Mouse (Mus musculus): ENCODE data around the gene Ctdnep1.
A peak's percentile ranks its signal among the peaks of the same experiment; 100 is the strongest.

Gene Ctdnep1

DNA sequence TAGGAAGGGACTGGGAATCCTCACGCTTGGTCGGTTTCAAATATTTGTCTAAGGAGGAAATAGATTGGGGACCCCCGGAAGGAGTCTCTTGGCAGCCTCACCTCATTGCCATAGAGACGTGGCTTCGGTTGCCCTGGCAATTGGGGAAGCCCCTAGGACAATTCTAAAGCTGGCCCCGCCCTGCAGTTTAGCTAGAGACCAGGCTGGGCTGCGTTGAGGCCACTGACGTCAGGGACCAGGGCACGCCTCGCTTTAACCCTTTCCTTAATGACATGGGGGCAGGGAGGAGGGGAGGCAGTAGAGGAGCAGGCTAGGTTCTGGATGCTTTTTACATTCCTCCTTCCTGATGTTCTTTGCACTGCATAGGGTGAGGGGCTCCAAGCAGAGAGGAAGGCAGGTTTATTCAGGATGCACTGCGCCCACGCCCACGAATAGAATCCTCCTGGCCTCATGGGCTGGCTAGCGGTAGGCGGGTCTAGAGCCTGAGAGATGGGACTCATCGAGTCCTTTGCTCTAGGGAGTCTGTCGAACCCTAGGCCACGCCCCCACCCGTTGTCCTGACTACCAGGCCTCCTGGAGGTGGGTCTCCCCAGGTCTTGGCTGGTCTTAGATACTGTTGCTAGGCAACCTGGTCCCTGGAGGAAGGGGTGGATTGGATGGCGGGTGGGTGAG, 48.3 kb downstream of the Ctdnep1 start:
- DNase-seq (ENCODE audit: low spot score): peak; percentile 84

DNA sequence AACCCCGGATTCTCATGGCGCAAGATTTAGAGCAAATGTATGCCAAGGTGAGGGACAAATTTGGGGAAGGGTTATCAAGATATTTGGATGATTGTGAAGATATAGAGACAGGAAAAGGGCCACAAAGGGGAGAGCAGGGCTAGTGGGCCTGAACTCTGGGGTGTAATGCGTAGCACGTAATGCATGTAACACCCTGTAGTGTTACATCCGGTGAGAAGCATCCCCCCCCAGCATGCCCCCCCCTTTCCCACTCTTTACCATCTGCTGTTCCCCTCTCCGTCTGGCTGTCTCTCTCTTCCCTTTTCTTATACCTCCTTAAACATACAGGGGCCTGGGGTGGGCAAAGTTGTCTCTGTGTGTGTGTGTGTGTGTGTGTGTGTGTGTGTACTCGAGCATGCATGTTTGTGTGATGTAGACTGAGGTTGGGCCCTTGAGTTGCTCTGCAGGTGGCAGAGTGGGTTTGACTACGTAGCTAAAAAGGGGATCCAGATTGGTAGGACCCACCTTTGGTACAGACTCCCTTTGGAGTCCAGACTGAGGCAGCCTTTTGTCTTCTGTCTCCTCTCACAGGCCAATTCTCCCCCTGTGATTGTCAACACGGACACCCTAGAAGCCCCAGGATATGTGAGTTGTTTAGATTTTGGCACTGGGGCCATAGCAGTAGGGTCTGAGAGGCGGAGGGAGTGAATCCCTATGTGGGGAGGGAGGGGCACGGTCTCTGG, 49.0 kb downstream of the Ctdnep1 start:
- DNase-seq (ENCODE audit: low spot score): no peak

DNA sequence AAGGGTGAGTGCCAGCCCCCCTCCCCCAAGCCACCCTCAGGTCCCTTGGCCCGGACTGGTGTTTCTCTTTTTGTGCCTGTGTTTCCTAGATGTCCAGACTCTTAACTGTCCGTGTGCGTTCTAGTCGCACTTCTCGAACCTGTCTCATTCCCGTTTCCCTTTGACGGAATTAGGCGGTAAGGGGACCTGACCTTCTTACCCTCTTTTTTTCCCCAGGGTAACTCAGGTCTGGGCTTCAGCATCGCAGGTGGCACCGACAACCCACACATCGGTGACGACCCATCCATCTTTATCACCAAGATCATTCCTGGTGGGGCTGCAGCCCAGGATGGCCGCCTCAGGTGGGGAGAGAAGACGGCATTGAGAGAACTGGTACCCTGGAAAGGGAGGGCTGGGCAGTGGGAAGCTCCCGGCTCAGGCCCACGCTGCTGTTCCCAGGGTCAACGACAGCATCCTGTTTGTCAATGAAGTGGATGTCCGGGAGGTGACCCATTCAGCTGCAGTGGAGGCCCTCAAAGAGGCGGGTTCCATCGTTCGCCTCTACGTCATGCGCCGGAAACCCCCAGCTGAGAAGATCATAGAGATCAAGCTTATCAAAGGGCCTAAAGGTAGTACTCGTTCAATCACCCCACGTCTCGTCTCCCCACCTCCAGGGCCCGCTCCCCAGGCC, 49.8 kb downstream of the Ctdnep1 start:
- DNase-seq (ENCODE audit: low spot score): no peak

DNA sequence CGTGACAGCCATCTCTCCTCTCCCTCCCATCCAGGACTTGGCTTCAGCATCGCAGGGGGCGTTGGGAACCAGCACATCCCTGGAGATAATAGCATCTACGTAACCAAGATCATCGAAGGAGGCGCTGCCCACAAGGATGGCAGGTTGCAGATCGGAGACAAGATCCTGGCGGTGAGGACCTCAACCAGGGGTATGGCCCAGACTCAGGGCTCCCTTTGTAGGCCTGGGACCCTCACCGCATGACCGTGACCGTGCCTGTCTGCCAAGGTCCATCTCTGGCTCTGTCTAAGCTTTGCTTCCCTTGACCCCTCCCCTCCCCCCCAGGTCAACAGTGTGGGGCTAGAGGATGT, 50.3 kb downstream of the Ctdnep1 start:
- DNase-seq (ENCODE audit: low spot score): no peak

DNA sequence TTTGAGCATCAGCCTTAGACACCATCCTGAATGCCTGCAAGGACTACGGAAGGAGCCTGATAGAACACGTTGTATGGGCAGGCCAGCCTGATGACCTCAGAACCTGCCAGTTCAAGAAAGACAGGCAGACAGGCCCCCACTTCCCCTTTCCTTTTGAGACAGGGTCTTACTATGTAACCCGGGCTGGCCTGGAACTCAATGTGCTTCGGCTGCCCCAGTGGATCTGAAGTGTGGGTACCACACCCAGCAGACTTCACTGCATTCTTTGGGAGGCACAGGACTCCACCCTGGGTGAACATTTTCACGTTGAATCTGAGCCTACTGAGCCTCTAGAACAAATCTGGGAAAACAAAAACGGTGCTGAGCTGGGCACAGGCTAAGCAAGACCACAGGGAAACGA, 57.2 kb downstream of the Ctdnep1 start:
- no peak for DNase-seq (ENCODE audit: low spot score)

DNA sequence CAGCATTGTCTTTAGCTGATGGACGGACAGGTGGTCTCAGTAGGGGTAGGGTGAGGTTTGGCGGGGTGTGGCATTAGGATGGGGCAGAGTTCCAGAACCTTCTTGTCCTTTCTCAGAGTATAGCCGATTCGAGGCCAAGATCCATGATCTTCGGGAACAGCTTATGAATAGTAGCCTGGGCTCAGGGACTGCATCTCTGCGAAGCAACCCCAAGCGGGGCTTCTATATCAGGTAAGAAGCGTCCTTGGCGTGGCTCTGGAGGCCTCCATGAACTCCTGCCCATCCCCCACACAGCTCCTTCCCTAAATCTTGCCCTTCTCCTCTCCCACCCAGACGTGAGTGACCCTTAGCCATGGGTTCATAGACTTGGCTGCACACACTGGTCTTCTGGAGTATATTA, 58.7 kb downstream of the Ctdnep1 start:
- DNase-seq (ENCODE audit: low spot score): no peak

DNA sequence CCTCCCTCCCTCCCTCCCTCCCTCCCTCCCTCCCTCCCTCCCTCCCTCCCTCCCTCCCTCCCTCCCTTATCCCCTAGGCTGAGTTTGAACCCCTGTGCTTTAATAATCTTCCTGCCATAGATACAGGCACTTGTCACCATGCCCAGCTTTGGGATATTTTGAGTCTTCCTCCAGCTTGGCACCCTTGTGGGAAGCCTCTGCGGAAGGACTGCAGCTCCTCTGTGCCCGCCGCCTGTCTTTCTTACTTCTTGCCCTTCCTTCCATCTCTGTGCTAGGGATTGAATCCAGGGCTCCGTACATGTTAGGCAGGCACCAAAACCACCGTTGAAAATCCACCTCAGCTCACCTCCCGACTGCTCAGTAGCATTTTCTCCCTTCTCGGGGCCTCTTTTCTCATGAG, 59.2 kb downstream of the Ctdnep1 start:
- no peak for DNase-seq (ENCODE audit: low spot score)

Measured in layer of hippocampus, adult 11-12 months (tissue).